Mouse (Mus musculus) hindlimb bud, embryonic 11.5 days (tissue): ENCODE measurements around the gene Aff3.

Experiments used
- DNase-seq: peaks from one replicate; pipeline ENCODE4 v3.0.0-alpha.2; 2012; ENCODE audit warnings: low read depth, low spot score; ENCODE audit errors: extremely low spot score

The Aff3 gene

DNA sequence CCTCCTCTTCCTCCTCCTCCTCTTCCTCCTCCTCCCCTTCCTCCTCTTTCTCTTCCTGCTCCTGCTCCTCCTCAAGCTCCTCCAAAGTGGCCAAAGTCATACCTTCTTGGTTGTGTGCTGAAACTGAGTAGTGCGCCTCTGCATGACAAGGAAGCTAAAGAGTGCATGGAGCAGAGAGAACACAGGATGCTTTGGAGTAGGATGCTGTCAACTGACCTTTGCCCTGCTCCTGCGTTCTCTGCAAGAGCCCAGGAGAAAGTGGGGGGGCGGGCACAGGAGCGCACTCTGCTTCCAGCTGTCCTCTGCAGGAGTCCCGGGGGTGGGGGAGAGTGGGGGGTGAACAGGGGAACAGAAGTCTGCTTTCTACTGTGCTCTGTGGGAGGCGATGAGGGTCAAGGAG is 167.2 kb downstream of the Aff3 start:
- DNase-seq = no peak

- peak; percentile 18 for DNase-seq
These were observed 167.7 kb downstream of the Aff3 start for GRCm38 (mm10) chr1:38496886-38497528.

- DNase-seq = no peak
These were observed 169.5 kb downstream of the Aff3 start for GRCm38 (mm10) chr1:38495284-38495683.

- no peak for DNase-seq
These were observed 175.0 kb downstream of the Aff3 start for GRCm38 (mm10) chr1:38489733-38490132.

- DNase-seq = no peak
These were observed 176.0 kb downstream of the Aff3 start for GRCm38 (mm10) chr1:38488667-38489210.

DNA sequence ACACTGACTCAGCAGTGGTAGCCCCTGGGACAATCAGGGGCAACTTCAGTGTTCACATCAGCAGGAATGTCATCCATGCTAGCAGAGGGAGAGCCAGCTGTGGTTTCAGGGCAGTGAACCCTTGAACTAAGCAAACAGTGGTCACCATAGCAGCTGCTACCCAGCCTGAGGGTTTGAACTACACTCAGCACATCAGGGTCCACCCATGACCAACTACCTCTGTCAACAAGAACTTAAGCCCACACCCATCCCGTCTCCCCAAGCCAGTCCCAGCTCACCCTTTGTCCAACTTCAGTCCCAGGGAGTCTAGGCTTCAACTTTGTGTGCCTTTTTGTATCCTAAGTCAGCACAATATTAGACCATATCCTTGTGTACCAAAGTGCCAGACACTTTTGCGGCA is 176.9 kb downstream of the Aff3 start:
- no peak for DNase-seq

- DNase-seq = no peak
These were observed 181.6 kb downstream of the Aff3 start for GRCm38 (mm10) chr1:38483191-38483590.

DNA sequence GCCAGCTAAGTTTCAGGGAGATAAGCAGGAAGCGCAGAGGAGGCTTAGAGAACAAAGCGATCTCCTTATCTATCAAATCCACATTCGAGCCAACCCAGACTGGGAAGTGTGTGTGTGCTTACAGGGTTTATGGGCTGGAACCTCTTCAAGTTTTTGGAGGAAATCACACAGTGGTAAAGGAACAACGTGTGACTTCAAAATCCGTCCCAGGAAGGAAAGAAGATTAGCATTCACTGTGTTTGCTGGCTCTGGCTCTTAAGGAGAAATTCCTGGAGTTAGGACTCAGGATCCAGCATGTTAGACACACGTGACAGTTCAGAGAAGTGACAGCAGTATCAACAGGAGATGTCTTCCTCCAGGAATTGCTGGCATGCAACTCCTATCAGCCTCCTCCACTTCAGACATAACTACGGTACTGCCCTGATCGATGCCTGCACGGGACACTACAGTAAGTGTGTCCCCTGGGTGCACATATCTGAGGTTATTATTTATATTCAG is 186.5 kb downstream of the Aff3 start:
- no peak for DNase-seq

- DNase-seq = no peak
These were observed 193.9 kb downstream of the Aff3 start for GRCm38 (mm10) chr1:38470817-38471216.

DNA sequence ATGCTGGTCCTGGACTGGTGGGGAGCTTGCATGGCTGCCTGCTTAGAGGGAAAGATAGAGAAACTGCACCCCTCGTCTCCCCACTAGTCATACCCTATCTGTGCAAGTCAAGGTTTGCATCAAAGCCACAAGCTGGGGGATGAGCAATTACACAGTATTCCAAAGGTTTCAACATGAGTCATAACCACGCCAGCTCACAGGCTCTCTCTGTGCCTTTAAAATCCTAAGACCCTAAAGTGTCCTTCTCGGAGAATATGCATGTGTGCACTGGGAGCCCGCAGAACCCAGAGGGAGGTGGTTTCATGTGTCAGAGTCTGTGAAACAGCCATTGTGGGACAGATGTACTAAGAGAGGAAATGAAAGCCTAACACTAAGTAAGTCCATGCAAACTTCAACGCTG is 194.6 kb downstream of the Aff3 start:
- no peak for DNase-seq

DNA sequence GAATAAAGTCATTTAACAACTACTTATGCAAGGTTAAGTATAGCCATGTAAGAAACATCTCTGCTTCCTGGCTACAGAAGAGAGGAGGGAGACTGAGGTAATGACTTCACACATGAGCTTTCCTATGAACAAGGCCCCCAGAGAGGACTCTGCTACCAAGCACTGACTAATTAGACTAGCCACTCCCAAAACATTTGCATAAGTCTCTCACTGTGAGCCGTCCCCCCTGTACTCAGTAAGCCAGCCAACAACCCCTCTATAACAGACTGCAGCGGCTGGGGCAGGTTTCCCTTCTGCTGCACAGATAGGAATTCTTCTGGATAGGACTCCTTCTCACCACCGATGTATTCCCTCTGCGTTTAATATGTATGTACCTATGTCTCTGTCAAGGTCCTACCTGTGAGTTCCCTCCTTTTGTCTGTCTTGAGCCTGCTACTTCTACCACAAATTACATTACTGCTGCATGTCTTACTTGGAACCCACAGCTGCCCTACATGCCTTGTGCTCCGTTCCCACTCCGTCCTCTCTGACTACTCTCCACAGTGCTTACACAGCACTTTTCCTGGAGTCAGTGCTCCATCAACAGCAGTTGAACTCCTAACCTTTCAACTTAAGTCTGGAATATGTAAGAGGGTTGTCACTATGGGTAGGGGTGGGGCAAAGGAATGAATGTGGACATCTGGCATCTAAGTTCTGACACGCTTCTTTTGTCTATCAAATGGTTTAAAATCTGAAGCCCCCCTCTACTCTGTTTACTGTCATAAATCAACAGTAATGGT is 197.3 kb downstream of the Aff3 start:
- no peak for DNase-seq

GRCm38 (mm10) chr1:38456719-38457269 is 208.0 kb downstream of the Aff3 start:
- DNase-seq = no peak

DNA sequence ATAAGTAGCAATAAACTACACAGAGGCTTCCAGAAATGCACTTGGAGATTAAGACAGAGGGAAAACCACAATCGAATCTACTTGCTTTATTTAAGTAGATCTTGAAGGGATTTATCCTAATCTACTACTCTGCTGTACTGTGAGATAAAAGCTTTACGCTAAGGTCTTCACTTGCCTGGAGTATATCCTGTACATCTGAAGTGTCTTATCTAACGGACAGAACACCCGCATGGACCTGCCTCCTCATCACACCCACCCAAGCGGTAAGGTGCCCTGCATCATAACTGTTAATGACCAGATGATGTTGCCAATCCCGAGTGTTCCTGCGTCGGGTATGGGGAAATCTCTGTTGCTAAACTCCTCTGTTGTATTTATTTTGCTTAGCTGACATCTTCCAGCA is 209.8 kb downstream of the Aff3 start:
- DNase-seq = no peak

GRCm38 (mm10) chr1:38451367-38451766 is 213.4 kb downstream of the Aff3 start:
- no peak for DNase-seq

GRCm38 (mm10) chr1:38450677-38451076 is 214.1 kb downstream of the Aff3 start:
- no peak for DNase-seq

GRCm38 (mm10) chr1:38449816-38450478 is 214.8 kb downstream of the Aff3 start:
- DNase-seq = no peak

DNA sequence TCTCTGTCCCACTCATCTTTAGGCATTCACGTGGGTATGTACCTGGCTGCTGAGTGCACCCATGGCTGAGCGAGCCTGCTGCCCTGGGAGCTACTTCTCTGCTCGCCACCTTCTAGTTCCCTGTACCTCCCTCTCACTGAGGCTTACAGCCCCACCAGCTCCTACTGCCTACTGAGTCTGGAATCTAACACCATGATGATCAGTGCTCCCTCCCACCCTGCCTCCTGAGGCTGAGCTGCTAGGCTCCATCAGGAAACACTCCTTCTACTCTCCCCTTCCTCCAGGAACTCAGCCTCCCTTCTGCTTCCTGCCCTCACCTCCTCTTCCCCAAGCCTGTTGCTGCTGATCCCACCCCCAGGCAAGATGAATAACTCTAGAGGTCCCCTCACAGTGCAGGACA is 215.9 kb downstream of the Aff3 start:
- no peak for DNase-seq

DNA sequence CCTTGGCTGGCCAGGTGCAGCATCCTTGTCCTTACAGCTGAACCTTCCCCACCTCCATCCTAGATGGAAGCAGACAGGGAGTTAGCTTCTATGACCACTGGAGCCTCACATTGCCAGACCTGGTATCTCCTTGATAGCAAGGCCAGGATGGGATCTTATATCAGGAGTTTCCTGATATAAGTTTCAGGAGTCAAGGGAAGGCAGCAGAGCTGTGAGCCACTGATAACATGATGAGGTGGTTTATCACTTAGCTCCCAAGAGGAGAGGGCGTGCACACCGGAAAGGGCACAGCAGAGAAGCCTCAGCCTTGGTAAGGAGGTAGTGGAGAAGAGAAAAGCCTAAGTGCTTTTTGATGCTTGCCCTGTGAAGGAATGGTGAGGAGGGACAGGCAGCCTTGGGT is 217.2 kb downstream of the Aff3 start:
- no peak for DNase-seq

GRCm38 (mm10) chr1:38446152-38446820 is 218.5 kb downstream of the Aff3 start:
- no peak for DNase-seq

- DNase-seq = no peak
These were observed 221.9 kb downstream of the Aff3 start for GRCm38 (mm10) chr1:38442887-38443286.

DNA sequence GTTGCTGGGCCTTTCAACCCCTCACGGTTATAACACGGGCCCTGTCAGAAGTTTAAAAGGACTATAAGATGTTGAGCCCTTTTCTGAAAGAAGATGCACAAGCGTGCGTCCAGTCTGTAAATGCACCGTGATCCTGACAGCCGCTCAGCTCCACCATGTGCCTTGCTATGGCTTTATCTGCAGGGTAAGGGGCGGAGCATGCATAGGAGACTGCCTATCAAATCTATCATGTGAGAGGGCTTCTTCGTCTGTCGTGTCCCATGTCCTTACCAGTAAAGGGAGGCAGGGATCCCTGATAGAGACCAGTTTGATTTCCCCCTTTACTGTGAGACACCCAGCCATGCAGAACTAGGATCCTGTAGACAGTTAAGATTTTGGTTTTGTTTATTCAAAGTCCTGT is 222.3 kb downstream of the Aff3 start:
- no peak for DNase-seq
